Mouse (Mus musculus) adrenal gland, adult 18-20 months (tissue): ENCODE data around the gene Tnnt2. TPM values are rescaled to one million over a fixed set of nuclear protein-coding genes. Genes with fewer than 3 reads are reported as not detected.

ENCODE experiments used
- DNase-seq, 2 experiments: peaks; one replicate each; pipeline ENCODE4 v3.0.0; 2021 to 2022; ENCODE audit warnings: low spot score in 2 of 2
- total RNA-seq, 2 experiments: library from RNA; stranded (reverse); gene quantifications; 1 replicate in 1 of 2; 2 replicates in 1 of 2; pipeline ENCODE4 v1.2.3; 2021

Gene Tnnt2
- total RNA-seq, 2 experiments from 2014 or later = 1.3 to 2.2 TPM

- DNase-seq = no peak
These were observed 18.6 kb downstream of the Tnnt2 start for GRCm38 (mm10) chr1:135854591-135855343.

GRCm38 (mm10) chr1:135855344-135855687 lies 19.2 kb downstream of the Tnnt2 start:
- no peak for DNase-seq

- no peak for DNase-seq
These were observed 19.9 kb downstream of the Tnnt2 start for GRCm38 (mm10) chr1:135856070-135856469.

- DNase-seq = no peak
These were observed 21.1 kb downstream of the Tnnt2 start for GRCm38 (mm10) chr1:135857137-135857775.

- no peak for DNase-seq
These were observed 22.4 kb downstream of the Tnnt2 start for GRCm38 (mm10) chr1:135858533-135858932.

GRCm38 (mm10) chr1:135861091-135861490 lies 24.9 kb downstream of the Tnnt2 start:
- DNase-seq = no peak

GRCm38 (mm10) chr1:135861980-135862552 lies 25.9 kb downstream of the Tnnt2 start:
- no peak for DNase-seq

GRCm38 (mm10) chr1:135862561-135862960 lies 26.4 kb downstream of the Tnnt2 start:
- DNase-seq = no peak

- no peak for DNase-seq
These were observed 27.7 kb downstream of the Tnnt2 start for GRCm38 (mm10) chr1:135863786-135864335.

- no peak for DNase-seq
These were observed 28.7 kb downstream of the Tnnt2 start for GRCm38 (mm10) chr1:135864830-135865229.

GRCm38 (mm10) chr1:135865518-135866194 lies 29.5 kb downstream of the Tnnt2 start:
- peak; percentile 78 to 84 for DNase-seq

GRCm38 (mm10) chr1:135868570-135868969 lies 32.4 kb downstream of the Tnnt2 start:
- no peak for DNase-seq

GRCm38 (mm10) chr1:135872991-135873390 lies 36.8 kb downstream of the Tnnt2 start:
- no peak for DNase-seq

GRCm38 (mm10) chr1:135877248-135877647 lies 41.1 kb downstream of the Tnnt2 start:
- no peak for DNase-seq

GRCm38 (mm10) chr1:135882385-135883109 lies 46.4 kb downstream of the Tnnt2 start:
- peak; percentile 36 to 48 for DNase-seq

GRCm38 (mm10) chr1:135889461-135890185 lies 53.5 kb downstream of the Tnnt2 start:
- DNase-seq = no peak

GRCm38 (mm10) chr1:135891424-135892216 lies 55.5 kb downstream of the Tnnt2 start:
- no peak for DNase-seq

- no peak for DNase-seq
These were observed 56.1 kb downstream of the Tnnt2 start for GRCm38 (mm10) chr1:135892233-135892632.

- no peak for DNase-seq
These were observed 56.6 kb downstream of the Tnnt2 start for GRCm38 (mm10) chr1:135892764-135893163.
